8 mouse cellular contexts compared by ENCODE assay signal in genomic region chr4:45489141-45490035, GRCm38 (mm10). TPM values are rescaled to one million over a fixed set of nuclear protein-coding genes. Genes with fewer than 3 reads are reported as not detected.
DNase-seq lines count a peak whose midpoint lies in the region; ATAC-seq and TF ChIP-seq lines count a peak whose summit lies in the region.

No protein-coding gene starts in this region.

- 0 out of 4 replicates have a peak overlapping the region, but pooled peaks have one; percentile 4 to 7 for H3K4me3 ChIP-seq in ES-E14 (ENCODE audit: insufficient read depth in 1 of 2, low read depth in 1 of 2, low read length in 2 of 2, poor library complexity in 1 of 2, severe bottlenecking in 1 of 2)
- no peak overlapping the region for H3K4me3 ChIP-seq in bone marrow, adult 2 months (replicated peaks; ENCODE audit: control insufficient read depth, low read depth, low read length)
- no peak overlapping the region for H3K4me3 ChIP-seq in forebrain, embryonic 11.5 days (ENCODE audit: low read depth, low read length)
- no peak overlapping the region for H3K4me3 ChIP-seq in stomach, postnatal 0 days (ENCODE audit: low read depth, low read length)

- DNase-seq in ES-E14 (ENCODE audit: low read depth, low spot score): no peak
- DNase-seq in forebrain, embryonic 11.5 days (ENCODE audit: low spot score): peak; percentile 68
- DNase-seq in heart, postnatal 10 days: peak; percentile 82
- peak; percentile 83 to 91 for DNase-seq in kidney, postnatal 4 days
- DNase-seq in stomach, postnatal 0 days (ENCODE audit: low spot score): peak; percentile 91
- DNase-seq in spleen, postnatal 14 days (ENCODE audit: low spot score in 2 of 2): no peak

- no peak for TF ChIP-seq CTCF in bone marrow, adult 2 months (IDR thresholded peaks at IDR 0.05; ENCODE audit: control insufficient read depth, insufficient read depth, low read length)
- TF ChIP-seq CTCF in stomach, postnatal 0 days (IDR thresholded peaks at IDR 0.05; ENCODE audit: low read depth): no peak

- H3K9ac ChIP-seq in ES-E14 (ENCODE audit: insufficient read depth, low read depth, low read length, poor library complexity, severe bottlenecking): peak overlapping the region; percentile 1; the same call in 1 of the 2 replicates
- peak overlapping the region; percentile 25; the same call in 1 of the 2 replicates for H3K9ac ChIP-seq in forebrain, embryonic 11.5 days (ENCODE audit: low read length)
- peak overlapping the region; percentile 31 for H3K9ac ChIP-seq in stomach, postnatal 0 days (ENCODE audit: low read length)

- no peak for TF ChIP-seq POLR2A in bone marrow, adult 2 months (IDR thresholded peaks at IDR 0.05; ENCODE audit: borderline replicate concordance, control insufficient read depth, low read depth, low read length)

- no peak for TF ChIP-seq EP300 in stomach, postnatal 0 days (optimal IDR thresholded peaks at IDR 0.05)

- in situ Hi-C loops in ES-E14 (cut with MboI; ENCODE audit: low sequenced_read_pairs in 2 of 2, unreplicated experiment in 2 of 2): no loop called here

- 54% methylated on average over 18 of the region's 18 CpGs for WGBS in bone marrow, adult 2 months
- WGBS in forebrain, embryonic 11.5 days: 27% methylated on average over 18 of the region's 18 CpGs
- 22% methylated on average over 18 of the region's 18 CpGs for WGBS in stomach, postnatal 0 days

- peaks cover 11% of the 10 kb centered on the region; the same call in 1 of the 2 replicates for H3K36me3 ChIP-seq in ES-E14 (ENCODE audit: control insufficient read depth, insufficient read depth, low read length, poor library complexity, severe bottlenecking)
- no peaks in the 10 kb centered on the region for H3K36me3 ChIP-seq in forebrain, embryonic 11.5 days (ENCODE audit: control insufficient read depth, insufficient read depth, low read length)
- no peaks in the 10 kb centered on the region for H3K36me3 ChIP-seq in stomach, postnatal 0 days (ENCODE audit: control insufficient read depth, insufficient read depth, low read length)

- H3K27ac ChIP-seq in ES-E14 (ENCODE audit: insufficient read depth, low read depth, low read length, poor library complexity, severe bottlenecking): peak overlapping the region; percentile 54
- peak overlapping the region; percentile 26; the same call in 1 of the 2 replicates for H3K27ac ChIP-seq in bone marrow, adult 2 months (ENCODE audit: control insufficient read depth, insufficient read depth, low read depth, low read length, poor library complexity)
- peak overlapping the region; percentile 70 for H3K27ac ChIP-seq in forebrain, embryonic 11.5 days (ENCODE audit: low read depth, low read length)
- peak overlapping the region; percentile 83 for H3K27ac ChIP-seq in stomach, postnatal 0 days (replicated peaks)

- H3K4me2 ChIP-seq in forebrain, embryonic 11.5 days (ENCODE audit: low read depth, low read length, severe bottlenecking): peak overlapping the region; percentile 25; the same call in 1 of the 2 replicates
- peak overlapping the region; percentile 37 for H3K4me2 ChIP-seq in stomach, postnatal 0 days (replicated peaks; ENCODE audit: low read depth)

- H3K4me1 ChIP-seq in ES-E14 (ENCODE audit: control insufficient read depth in 2 of 2, insufficient read depth in 2 of 2, low read length in 2 of 2, poor library complexity in 1 of 2): peaks cover 27 to 55% of the 10 kb centered on the region in 2 experiments
- peaks cover 7% of the 10 kb centered on the region for H3K4me1 ChIP-seq in bone marrow, adult 2 months (ENCODE audit: control insufficient read depth, insufficient read depth, low read length)
- peaks cover 45% of the 10 kb centered on the region for H3K4me1 ChIP-seq in forebrain, embryonic 11.5 days (replicated peaks; ENCODE audit: control insufficient read depth, insufficient read depth, low read length)
- H3K4me1 ChIP-seq in stomach, postnatal 0 days (replicated peaks; ENCODE audit: control insufficient read depth, insufficient read depth): peaks cover 37% of the 10 kb centered on the region

- intact Hi-C loops in heart, postnatal 10 days (cut with DNase I): no loop called here

- H3K27me3 ChIP-seq in forebrain, embryonic 11.5 days (ENCODE audit: control insufficient read depth, insufficient read depth, low read length): no peaks in the 10 kb centered on the region
- H3K27me3 ChIP-seq in stomach, postnatal 0 days (ENCODE audit: control insufficient read depth, insufficient read depth, low read length): no peaks in the 10 kb centered on the region

- no peaks in the 10 kb centered on the region for H3K9me3 ChIP-seq in ES-E14 (ENCODE audit: control insufficient read depth, insufficient read depth, low read depth, low read length)
- no peaks in the 10 kb centered on the region for H3K9me3 ChIP-seq in forebrain, embryonic 11.5 days (ENCODE audit: control insufficient read depth, low read length)
- no peaks in the 10 kb centered on the region for H3K9me3 ChIP-seq in stomach, postnatal 0 days (ENCODE audit: control insufficient read depth, low read length)

- ATAC-seq in forebrain, embryonic 11.5 days (replicated peaks; ENCODE audit: low FRiP score): no peak
- ATAC-seq in megakaryocyte progenitor cell, adult 5-6 weeks (replicated peaks; ENCODE audit: poor library complexity): peak; percentile 51
- ATAC-seq in stomach, postnatal 0 days (ENCODE audit: low FRiP score, low TSS enrichment): peak; percentile 83

TF ChIP-seq in ES-E14, 5 proteins besides CTCF, POLR2A, EP300 and RAD21:
- no peak for TF ChIP-seq ZNF384 (IDR thresholded peaks at IDR 0.05; ENCODE audit: low read depth, low read length)
- TF ChIP-seq CHD2 (IDR thresholded peaks at IDR 0.05; ENCODE audit: low read depth, low read length): no peak
- TF ChIP-seq MAFK (IDR thresholded peaks at IDR 0.05; ENCODE audit: insufficient read depth, low read depth, low read length): no peak
- TF ChIP-seq HCFC1 (IDR thresholded peaks at IDR 0.05; ENCODE audit: borderline replicate concordance, insufficient read depth, low read length): no peak
- no peak for TF ChIP-seq ZC3H11A (IDR thresholded peaks at IDR 0.05; ENCODE audit: borderline replicate concordance, low read depth, low read length)

RNA-seq across cellular contexts. Expression of gene Shb, which starts 42.9 kb away (rescaled TPM):
- 15.0 and 15.9 TPM in 2 replicates for total RNA-seq in ES-E14 (2012; rRNA removed)
- 2.8 and 6.5 TPM in 2 replicates for polyA plus RNA-seq in bone marrow, adult 2 months (2011; ENCODE audit: insufficient read depth, insufficient read length, low replicate concordance, missing spikeins)
- polyA plus RNA-seq in forebrain, embryonic 11.5 days (2014; fragmentation: Nextera tagmentation; extraction: Ambion mirVana): 8.2 and 9.7 TPM in 2 replicates
- 10 to 100 TPM; 67.9 to 71.6 TPM for total RNA-seq in heart, postnatal 10 days (2021)
- total RNA-seq in megakaryocyte progenitor cell, adult 5-6 weeks (2015): 1.5 TPM in 2 replicates
- total RNA-seq in megakaryocyte progenitor cell, adult 5-6 weeks (2017): 2.0 and 2.8 TPM in 2 replicates
- 5.5 and 6.9 TPM in 2 replicates for polyA plus RNA-seq in stomach, postnatal 0 days (2015; fragmentation: Nextera tagmentation; extraction: Ambion mirVana)

Comparison
In these comparisons a context has a peak if more than half of its experiments do, and no peak if none do; other contexts are left out.
1. DNase-seq: peak in forebrain, embryonic 11.5 days (single experiment), heart, postnatal 10 days (2 of 2), kidney, postnatal 4 days (2 of 2) and stomach, postnatal 0 days (single experiment); none in ES-E14 (single experiment) and spleen, postnatal 14 days (0 of 2).
2. H3K27ac ChIP-seq: peak in every context shown above with its lines; median percentile 83 in stomach, postnatal 0 days; 70 in forebrain, embryonic 11.5 days; 54 in ES-E14; 26 in bone marrow, adult 2 months.
3. H3K4me3 ChIP-seq: peak in ES-E14 (2 of 2); none in bone marrow, adult 2 months (single experiment), forebrain, embryonic 11.5 days (single experiment) and stomach, postnatal 0 days (single experiment).
4. Peak in every context shown above with its lines, with median percentiles within 50 percentile points of each other: H3K9ac ChIP-seq.